Mouse (Mus musculus) liver, embryonic 12.5 days (tissue): ENCODE data around the gene Leng9. TPM values are rescaled to one million over a fixed set of nuclear protein-coding genes. Genes with fewer than 3 reads are reported as not detected.

Source experiments
- ATAC-seq: fragments of 200-750 bp; cut with Nextera tagmentation; 2 replicates; pipeline ENCODE4 v1.8.0; 2017; ENCODE audit warnings: moderate number of reproducible peaks, mild to moderate bottlenecking, moderate library complexity
- H3K27ac ChIP-seq: fragments of 300-500 bp; sonication (generic); 2 replicates; pipeline ENCODE4 v1.5.1; 2016; ENCODE audit warnings: mild to moderate bottlenecking
- H3K27me3 ChIP-seq: fragments of 300-500 bp; sonication (generic); replicated peaks from 2 replicates; pipeline ENCODE4 v1.6.1; 2016; ENCODE audit warnings: mild to moderate bottlenecking, moderate library complexity
- H3K36me3 ChIP-seq: fragments of 300-500 bp; sonication (generic); 2 replicates; pipeline ENCODE4 v1.6.1; 2016; ENCODE audit warnings: mild to moderate bottlenecking, moderate library complexity
- H3K4me1 ChIP-seq: fragments of 300-500 bp; sonication (generic); 2 replicates; pipeline ENCODE4 v1.6.1; 2016
- H3K4me2 ChIP-seq: fragments of 300-500 bp; sonication (generic); 2 replicates; pipeline ENCODE4 v1.6.1; 2016; ENCODE audit warnings: mild to moderate bottlenecking, moderate library complexity
- H3K4me3 ChIP-seq: fragments of 300-500 bp; sonication (generic); 2 replicates; pipeline ENCODE4 v1.5.1; 2016; ENCODE audit warnings: mild to moderate bottlenecking, moderate library complexity
- H3K9ac ChIP-seq: fragments of 300-500 bp; sonication (generic); 2 replicates; pipeline ENCODE4 v1.6.1; 2016; ENCODE audit warnings: mild to moderate bottlenecking, moderate library complexity
- H3K9me3 ChIP-seq: fragments of 300-500 bp; sonication (generic); replicated peaks from 2 replicates; pipeline ENCODE4 v1.6.1; 2016; ENCODE audit warnings: mild to moderate bottlenecking, moderate library complexity
- WGBS: fragments of 180-500 bp; shearing (Covaris S2); methylation state at CpG from one replicate; pipeline ENCODE4 v1.1.7; 2016; ENCODE audit not compliant: insufficient replicate concordance; 5-methylcytosine and 5-hydroxymethylcytosine counted together
- polyA plus RNA-seq: library from polyadenylated mRNA; unstranded; fragments of >200 nt; fragmentation: Nextera tagmentation; extraction: Ambion mirVana; gene quantifications from 2 replicates; pipeline ENCODE4 v1.2.1, GENCODE M21; 2016

The Leng9 gene
- polyA plus RNA-seq, 1 experiment from 2014 or later, result 1.2 TPM

DNA sequence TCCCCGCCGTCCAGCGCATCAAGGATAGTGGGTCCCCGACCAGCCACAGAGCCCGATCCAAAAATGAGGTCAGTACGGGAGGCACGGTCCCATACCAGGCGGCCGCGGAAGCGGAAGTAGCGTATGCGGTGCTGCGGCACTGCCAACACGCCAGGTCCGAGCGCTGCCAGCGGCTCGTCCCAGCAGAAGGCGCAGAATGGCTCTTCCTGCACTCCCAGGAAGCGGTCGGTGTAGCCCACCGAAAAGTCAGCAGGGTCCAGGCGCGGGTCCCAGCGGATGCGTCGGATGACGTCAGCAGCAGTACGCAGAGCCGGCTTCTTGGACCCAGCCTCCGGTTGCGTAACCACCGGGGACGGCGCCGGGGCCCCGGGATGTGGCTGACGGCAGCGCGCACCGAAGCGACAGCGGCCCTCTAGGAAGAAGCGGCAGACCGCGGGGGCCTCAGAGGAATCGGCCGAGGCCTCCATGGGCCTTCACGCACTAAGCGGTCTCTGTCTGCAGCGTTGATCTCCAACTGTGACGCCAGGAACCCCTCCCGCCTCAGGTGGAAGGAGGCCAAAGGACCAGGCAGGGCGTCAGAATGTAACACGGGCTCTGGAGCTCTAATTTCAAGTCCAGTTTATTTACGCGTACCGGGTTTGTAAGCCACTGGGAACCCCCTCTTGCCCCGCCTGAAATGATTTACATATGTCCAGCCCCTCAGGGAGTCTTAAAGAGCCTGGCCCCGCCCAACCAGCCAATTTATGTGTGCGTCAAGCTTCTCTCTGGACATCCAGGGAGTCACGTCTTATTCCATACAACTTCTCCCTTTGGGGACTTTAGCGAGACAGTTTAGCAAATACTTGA, 742 bp downstream of the Leng9 start:
- Histone ChIP-seq H3K4me1 (peaks cover 57% of the 10 kb centered on the region), H3K36me3 (peaks cover 40% of the 10 kb centered on the region), H3K27ac (peak overlapping the region; percentile 94), H3K4me2 (peak overlapping the region; percentile 93), H3K4me3 (peak overlapping the region; percentile 86), H3K9me3 (no peaks in the 10 kb centered on the region), H3K27me3 (peaks cover 20% of the 10 kb centered on the region), H3K9ac (peak overlapping the region; percentile 84)
- WGBS, result under 1% methylated on average over 64 of the region's 64 CpGs
- peak; percentile 80 for ATAC-seq

- Histone ChIP-seq H3K9ac (peak overlapping the region; percentile 84), H3K4me3 (peak overlapping the region; percentile 86), H3K27me3 (peaks cover 20% of the 10 kb centered on the region), H3K9me3 (no peaks in the 10 kb centered on the region), H3K36me3 (peaks cover 49% of the 10 kb centered on the region), H3K4me1 (peaks cover 49% of the 10 kb centered on the region), H3K27ac (peak overlapping the region; percentile 94), H3K4me2 (peak overlapping the region; percentile 93)
- WGBS, result 34% methylated on average over 18 of the region's 18 CpGs
- peak; percentile 7 for ATAC-seq
Measured at GRCm38 (mm10) chr7:4148341-4149208, 1.6 kb downstream of the Leng9 start.

DNA sequence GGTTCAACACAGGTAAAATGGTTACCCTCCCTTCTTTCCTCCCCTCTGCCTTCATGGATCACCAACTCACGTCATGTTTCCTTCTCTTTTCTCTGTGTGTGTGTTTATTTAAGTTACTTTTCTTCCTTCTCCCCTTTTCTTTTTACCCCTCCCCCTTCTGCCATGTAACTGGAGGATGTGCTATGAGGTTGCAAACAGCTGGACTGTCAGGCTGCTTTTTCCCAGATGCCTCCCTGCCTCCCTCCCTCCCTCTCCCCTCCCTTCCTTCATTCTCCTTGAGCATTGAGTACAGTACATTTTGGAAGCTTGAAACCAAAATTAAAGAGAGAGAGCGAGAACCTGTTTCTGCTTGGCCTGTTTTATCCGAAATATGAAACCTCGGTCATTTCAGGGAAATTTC, 2.3 kb downstream of the Leng9 start:
- ATAC-seq, result no peak
- H3K27ac ChIP-seq, result no peak overlapping the region
- no peak overlapping the region for H3K9ac ChIP-seq
- H3K4me1 ChIP-seq, result peaks cover 49% of the 10 kb centered on the region
- no peak overlapping the region for H3K4me3 ChIP-seq
- H3K4me2 ChIP-seq, result peak overlapping the region; percentile 93
- no peaks in the 10 kb centered on the region for H3K9me3 ChIP-seq
- 84% methylated on average over 4 of the region's 4 CpGs for WGBS
- H3K36me3 ChIP-seq, result peaks cover 56% of the 10 kb centered on the region
- peaks cover 20% of the 10 kb centered on the region for H3K27me3 ChIP-seq

GRCm38 (mm10) chr7:4147371-4147770, 2.8 kb downstream of the Leng9 start:
- no peak overlapping the region for H3K27ac ChIP-seq
- H3K4me2 ChIP-seq, result peak overlapping the region; percentile 4; the same call in 1 of the 2 replicates
- 66% methylated on average over 20 of the region's 20 CpGs for WGBS
- no peaks in the 10 kb centered on the region for H3K9me3 ChIP-seq
- H3K4me3 ChIP-seq, result no peak overlapping the region
- peaks cover 16% of the 10 kb centered on the region for H3K27me3 ChIP-seq
- no peak overlapping the region for H3K9ac ChIP-seq
- peaks cover 49% of the 10 kb centered on the region for H3K4me1 ChIP-seq
- peaks cover 61% of the 10 kb centered on the region for H3K36me3 ChIP-seq
- ATAC-seq, result no peak

DNA sequence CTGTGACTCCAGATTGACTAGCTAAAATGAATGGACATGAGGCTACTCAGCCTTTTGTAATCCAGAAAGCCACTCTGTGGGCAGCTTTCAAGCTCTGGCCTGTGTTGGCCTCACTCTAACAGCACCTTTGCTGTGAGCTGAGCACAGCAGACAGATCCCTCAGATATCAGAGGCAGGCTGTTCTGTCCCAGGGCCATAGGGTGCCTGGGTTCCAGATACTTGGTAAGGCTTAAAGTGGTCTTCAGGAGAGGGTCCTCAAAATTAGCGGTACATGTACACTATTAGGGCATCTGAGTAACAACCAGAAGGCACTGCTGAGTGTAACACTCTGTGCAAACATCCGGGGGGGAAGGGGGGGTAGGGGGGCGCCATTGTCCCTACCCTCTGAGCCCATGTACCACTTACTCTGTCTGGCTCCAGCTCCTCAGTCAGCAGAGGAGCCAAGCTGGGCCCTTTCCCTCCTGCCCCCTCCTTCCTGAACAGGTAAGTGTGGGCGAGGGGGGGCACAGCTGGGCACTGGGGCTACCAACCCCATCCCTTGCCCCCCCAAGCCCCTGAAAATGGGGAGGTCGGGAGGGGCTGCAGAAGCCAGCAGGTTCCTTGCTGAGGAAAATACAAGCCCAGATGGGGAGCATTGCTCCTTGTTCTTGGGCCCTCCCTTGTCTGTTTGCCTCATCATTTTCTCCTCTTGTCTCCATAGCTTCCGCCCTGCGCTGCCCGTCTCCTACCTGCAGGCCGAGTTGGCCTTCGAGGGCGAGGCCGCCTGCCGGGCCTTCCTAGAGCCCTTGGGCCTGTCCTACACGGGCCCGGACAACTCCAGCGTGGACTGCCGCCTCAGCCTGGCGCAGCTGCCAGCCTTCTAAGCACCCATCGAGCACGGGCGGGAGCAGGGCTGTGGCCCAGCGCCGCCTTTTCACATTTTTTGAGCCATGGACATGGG, 3.7 kb downstream of the Leng9 start:
- Histone ChIP-seq H3K4me3 (no peak overlapping the region), H3K27me3 (peaks cover 10% of the 10 kb centered on the region), H3K27ac (no peak overlapping the region), H3K4me1 (peaks cover 48% of the 10 kb centered on the region), H3K4me2 (peak overlapping the region; percentile 4; the same call in 1 of the 2 replicates), H3K9me3 (no peaks in the 10 kb centered on the region), H3K9ac (no peak overlapping the region), H3K36me3 (peaks cover 69% of the 10 kb centered on the region)
- ATAC-seq, result no peak
- WGBS, result 90% methylated on average over 23 of the region's 23 CpGs

DNA sequence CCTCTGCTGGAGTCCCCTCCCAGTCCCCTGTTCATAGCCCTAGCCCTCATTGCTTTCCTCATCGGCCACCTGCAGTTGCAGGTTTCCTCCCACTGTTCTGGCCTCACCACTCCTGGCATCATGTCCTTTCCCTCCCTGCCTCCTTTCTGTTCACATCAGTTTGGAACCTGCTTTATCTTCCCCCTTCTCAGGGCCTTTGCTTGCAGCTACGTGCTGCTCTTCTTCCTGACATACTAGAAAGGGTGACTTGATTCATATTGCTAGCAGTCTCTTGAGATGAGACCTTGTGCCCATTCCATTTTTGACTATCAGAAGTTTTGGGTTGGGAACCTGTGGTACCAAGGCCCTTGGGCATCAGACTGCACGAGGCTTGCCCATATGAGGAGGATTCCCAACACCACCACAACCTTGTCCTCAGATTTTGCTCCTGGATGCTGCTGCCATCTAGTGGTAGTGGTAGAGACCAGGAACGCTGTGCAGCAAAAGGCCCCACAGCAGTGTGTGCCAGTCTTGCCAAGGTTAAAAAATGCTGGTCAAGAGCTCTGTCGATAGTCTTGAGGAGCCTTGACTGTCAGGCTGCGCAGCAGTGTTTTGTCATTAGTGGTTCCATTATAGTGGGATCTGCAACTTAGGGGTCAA, 4.5 kb downstream of the Leng9 start:
- 69% methylated on average over 6 of the region's 6 CpGs for WGBS
- H3K4me3 ChIP-seq, result no peak overlapping the region

GRCm38 (mm10) chr7:4144766-4145551, 5.2 kb downstream of the Leng9 start:
- WGBS, result 94% methylated on average over 20 of the region's 20 CpGs
- Histone ChIP-seq H3K27me3 (no peaks in the 10 kb centered on the region), H3K4me3 (no peak overlapping the region), H3K36me3 (peaks cover 85% of the 10 kb centered on the region), H3K9me3 (no peaks in the 10 kb centered on the region), H3K4me2 (no peak overlapping the region), H3K27ac (no peak overlapping the region), H3K4me1 (peaks cover 32% of the 10 kb centered on the region), H3K9ac (no peak overlapping the region)
- no peak for ATAC-seq

More for the DNA sequence above, 4.5 kb downstream of the Leng9 start:
- Histone ChIP-seq H3K36me3 (peaks cover 78% of the 10 kb centered on the region), H3K9me3 (no peaks in the 10 kb centered on the region), H3K27ac (no peak overlapping the region), H3K4me2 (no peak overlapping the region), H3K27me3 (0 out of 2 replicates have a peak, but pooled peaks cover 2% of the 10 kb centered on the region), H3K4me1 (peaks cover 39% of the 10 kb centered on the region), H3K9ac (no peak overlapping the region)
- no peak for ATAC-seq

DNA sequence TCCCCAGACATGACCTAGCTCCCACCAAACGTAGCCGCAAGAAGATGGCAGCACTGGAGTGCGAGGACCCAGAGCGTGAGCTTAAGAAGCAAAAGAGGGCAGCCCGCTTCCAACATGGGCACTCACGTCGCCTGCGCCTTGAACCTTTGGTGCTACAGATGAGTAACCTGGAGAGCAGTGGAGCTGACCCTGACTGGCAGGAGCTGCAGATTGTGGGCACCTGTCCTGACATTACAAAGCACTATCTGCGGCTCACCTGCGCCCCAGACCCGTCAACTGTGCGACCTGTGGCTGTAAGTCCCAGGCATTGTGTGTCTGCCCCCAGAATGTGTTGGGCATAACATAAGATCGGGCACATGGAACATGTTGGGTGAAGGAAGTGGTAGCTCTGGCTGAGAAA, 6.1 kb downstream of the Leng9 start:
- WGBS, result 95% methylated on average over 13 of the region's 13 CpGs
- Histone ChIP-seq H3K27ac (no peak overlapping the region), H3K9ac (no peak overlapping the region), H3K9me3 (no peaks in the 10 kb centered on the region), H3K4me2 (no peak overlapping the region), H3K4me3 (no peak overlapping the region), H3K27me3 (no peaks in the 10 kb centered on the region), H3K36me3 (peaks cover 94% of the 10 kb centered on the region), H3K4me1 (peaks cover 31% of the 10 kb centered on the region)
- ATAC-seq, result no peak

GRCm38 (mm10) chr7:4143506-4143905, 6.7 kb downstream of the Leng9 start:
- Histone ChIP-seq H3K36me3 (peaks cover 99% of the 10 kb centered on the region), H3K9me3 (no peaks in the 10 kb centered on the region), H3K4me2 (no peak overlapping the region), H3K27ac (no peak overlapping the region), H3K4me3 (no peak overlapping the region), H3K4me1 (peaks cover 30% of the 10 kb centered on the region), H3K27me3 (no peaks in the 10 kb centered on the region), H3K9ac (no peak overlapping the region)
- 94% methylated on average over 19 of the region's 19 CpGs for WGBS
- ATAC-seq, result no peak

- ATAC-seq, result no peak
Measured at GRCm38 (mm10) chr7:4142796-4143445, 7.3 kb downstream of the Leng9 start.

More at GRCm38 (mm10) chr7:4142796-4143445, 7.3 kb downstream of the Leng9 start:
- Histone ChIP-seq H3K9ac (no peak overlapping the region), H3K36me3 (peaks cover 100% of the 10 kb centered on the region), H3K9me3 (no peaks in the 10 kb centered on the region), H3K4me2 (no peak overlapping the region), H3K27me3 (no peaks in the 10 kb centered on the region), H3K4me3 (no peak overlapping the region), H3K27ac (no peak overlapping the region), H3K4me1 (peaks cover 30% of the 10 kb centered on the region)
- WGBS, result 91% methylated on average over 10 of the region's 10 CpGs
